Mouse (Mus musculus) kidney, postnatal 0 days (tissue): ENCODE measurements around the gene Ormdl3. TPM values are rescaled to one million over a fixed set of nuclear protein-coding genes. Genes with fewer than 3 reads are reported as not detected.

ENCODE experiments used
- ATAC-seq: fragments of 200-750 bp; cut with Nextera tagmentation; replicated peaks from 2 replicates; pipeline ENCODE4 v1.8.0; 2017; ENCODE audit warnings: low read depth, moderate number of reproducible peaks, moderate TSS enrichment, moderate library complexity; ENCODE audit not compliant: low FRiP score
- DNase-seq: peaks from one replicate; pipeline ENCODE4 v3.0.0-alpha.2; 2016; ENCODE audit warnings: low spot score
- H3K27ac ChIP-seq: fragments of 300-500 bp; sonication (generic); 2 replicates; pipeline ENCODE4 v1.5.1; 2014; ENCODE audit warnings: mild to moderate bottlenecking
- H3K27me3 ChIP-seq: fragments of 300-500 bp; sonication (generic); 2 replicates; pipeline ENCODE4 v1.6.1; 2014; ENCODE audit warnings: low read length, mixed read lengths; ENCODE audit not compliant: insufficient read depth
- H3K36me3 ChIP-seq: fragments of 300-500 bp; sonication (generic); 2 replicates; pipeline ENCODE4 v1.6.1; 2014; ENCODE audit warnings: low read length, mixed read lengths; ENCODE audit not compliant: insufficient read depth
- H3K4me1 ChIP-seq: fragments of 300-500 bp; sonication (generic); replicated peaks from 2 replicates; pipeline ENCODE4 v1.6.1; 2014; ENCODE audit warnings: antibody characterized with exemption, low read length, mixed read lengths; ENCODE audit not compliant: insufficient read depth
- H3K4me2 ChIP-seq: fragments of 300-500 bp; sonication (generic); 2 replicates; pipeline ENCODE4 v1.6.1; 2014; ENCODE audit warnings: mild to moderate bottlenecking, low read length, moderate library complexity, mixed read lengths
- H3K4me3 ChIP-seq: fragments of 300-500 bp; sonication (generic); replicated peaks from 2 replicates; pipeline ENCODE4 v1.5.1; 2014; ENCODE audit warnings: low read depth, low read length
- H3K9ac ChIP-seq: fragments of 300-500 bp; sonication (generic); 2 replicates; pipeline ENCODE4 v1.6.1; 2014; ENCODE audit warnings: low read depth, low read length
- H3K9me3 ChIP-seq: fragments of 300-500 bp; sonication (generic); replicated peaks from 2 replicates; pipeline ENCODE4 v1.6.1; 2016; ENCODE audit warnings: low read length, inconsistent platforms, mixed read lengths
- CTCF ChIP-seq: IDR thresholded peaks from 2 replicates; pipeline ENCODE4 v1.5.1; 2016; ENCODE audit warnings: antibody characterized with exemption, low read depth, mild to moderate bottlenecking, moderate library complexity
- WGBS: fragments of 180-500 bp; shearing (Covaris S2); extraction: QIAGEN DNeasy Blood & Tissue Kit; methylation state at CpG from one replicate; pipeline ENCODE4 v1.1.7; 2014; 5-methylcytosine and 5-hydroxymethylcytosine counted together
- polyA plus RNA-seq: library from polyadenylated mRNA; unstranded; fragments of >200 nt; fragmentation: Nextera tagmentation; extraction: Ambion mirVana; gene quantifications from 2 replicates; pipeline ENCODE4 v1.2.1, GENCODE M21; 2015

Ormdl3 gene
- polyA plus RNA-seq, 1 experiment from 2014 or later: 50.1 TPM

- no peaks in the 10 kb centered on the region for H3K36me3 ChIP-seq
- no peak overlapping the region for H3K4me2 ChIP-seq
- H3K27ac ChIP-seq: no peak overlapping the region
- H3K4me3 ChIP-seq: no peak overlapping the region
- DNase-seq: no peak
- no peaks in the 10 kb centered on the region for H3K27me3 ChIP-seq
- H3K9ac ChIP-seq: no peak overlapping the region
- WGBS: 81% methylated on average over 3 of the region's 3 CpGs
- no peak for ATAC-seq
- H3K9me3 ChIP-seq: no peaks in the 10 kb centered on the region
- no peaks in the 10 kb centered on the region for H3K4me1 ChIP-seq
- TF ChIP-seq CTCF: no peak
Observed at GRCm38 (mm10) chr11:98563025-98563424, 24.1 kb downstream of the Ormdl3 start.

- ATAC-seq (no peak), DNase-seq (no peak)
- Histone ChIP-seq H3K27me3 (no peaks in the 10 kb centered on the region), H3K4me2 (no peak overlapping the region), H3K9ac (no peak overlapping the region), H3K36me3 (no peaks in the 10 kb centered on the region), H3K4me1 (no peaks in the 10 kb centered on the region), H3K9me3 (no peaks in the 10 kb centered on the region), H3K27ac (no peak overlapping the region), H3K4me3 (no peak overlapping the region)
- no peak for TF ChIP-seq CTCF
- WGBS: 29% methylated on average over 7 of the region's 7 CpGs
Observed at GRCm38 (mm10) chr11:98560942-98561341, 26.2 kb downstream of the Ormdl3 start.

- 64% methylated on average over 12 of the region's 12 CpGs for WGBS
- no peak overlapping the region for H3K27ac ChIP-seq
Observed at GRCm38 (mm10) chr11:98555124-98555700, 32.0 kb downstream of the Ormdl3 start.

GRCm38 (mm10) chr11:98553966-98554365 is 33.2 kb downstream of the Ormdl3 start:
- no peak overlapping the region for H3K4me3 ChIP-seq
- DNase-seq: no peak
- 92% methylated on average over 4 of the region's 4 CpGs for WGBS
- no peak overlapping the region for H3K4me2 ChIP-seq
- no peak overlapping the region for H3K9ac ChIP-seq
- H3K9me3 ChIP-seq: no peaks in the 10 kb centered on the region
- no peak for TF ChIP-seq CTCF
- ATAC-seq: no peak
- H3K27me3 ChIP-seq: 0 out of 2 replicates have a peak, but pooled peaks cover under 1% of the 10 kb centered on the region
- no peaks in the 10 kb centered on the region for H3K36me3 ChIP-seq
- peaks cover 6% of the 10 kb centered on the region; the same call in 1 of the 2 replicates for H3K4me1 ChIP-seq
- no peak overlapping the region for H3K27ac ChIP-seq

More at GRCm38 (mm10) chr11:98555124-98555700, 32.0 kb downstream of the Ormdl3 start:
- Histone ChIP-seq H3K4me3 (no peak overlapping the region), H3K9me3 (no peaks in the 10 kb centered on the region), H3K36me3 (no peaks in the 10 kb centered on the region), H3K4me2 (no peak overlapping the region), H3K27me3 (no peaks in the 10 kb centered on the region), H3K9ac (no peak overlapping the region), H3K4me1 (peaks cover 6% of the 10 kb centered on the region; the same call in 1 of the 2 replicates)
- ATAC-seq (no peak), DNase-seq (peak; percentile 51)
- peak; percentile 66 for TF ChIP-seq CTCF

GRCm38 (mm10) chr11:98550975-98551828 is 36.0 kb downstream of the Ormdl3 start, which contains the start of gene Zpbp2:
Gene Zpbp2 (plus strand): TSS chr11:98551097.
- under 1% methylated on average over 51 of the region's 51 CpGs for WGBS
- peak; percentile 95 for DNase-seq
- ATAC-seq: peak; percentile 93

GRCm38 (mm10) chr11:98550311-98550974 is 36.7 kb downstream of the Ormdl3 start:
- WGBS: 20% methylated on average over 20 of the region's 20 CpGs
- H3K27me3 ChIP-seq: peaks cover 17% of the 10 kb centered on the region; the same call in 1 of the 2 replicates
- ATAC-seq: no peak

More at GRCm38 (mm10) chr11:98550975-98551828, 36.0 kb downstream of the Ormdl3 start, which contains the start of gene Zpbp2:
- 0 out of 2 replicates have a peak within 1 kb of the TSS, but pooled peaks have one; percentile 32 for H3K27ac ChIP-seq
- no peaks in the 10 kb centered on the region for H3K9me3 ChIP-seq
- H3K4me3 ChIP-seq: peak within 1 kb of the TSS; percentile 58
- peak within 1 kb of the TSS; percentile 80 for H3K4me2 ChIP-seq
- H3K36me3 ChIP-seq: no peaks in the 10 kb centered on the region
- H3K27me3 ChIP-seq: peaks cover 12% of the 10 kb centered on the region; the same call in 1 of the 2 replicates
- peak within 1 kb of the TSS; percentile 57 for H3K9ac ChIP-seq
- 0 out of 2 replicates have a peak, but pooled peaks have one; percentile 21 for TF ChIP-seq CTCF
- peaks cover 6% of the 10 kb centered on the region; the same call in 1 of the 2 replicates for H3K4me1 ChIP-seq

More at GRCm38 (mm10) chr11:98550311-98550974, 36.7 kb downstream of the Ormdl3 start:
- H3K4me2 ChIP-seq: peak overlapping the region; percentile 80
- TF ChIP-seq CTCF: no peak
- H3K36me3 ChIP-seq: no peaks in the 10 kb centered on the region
- peak overlapping the region; percentile 58 for H3K4me3 ChIP-seq
- H3K9me3 ChIP-seq: no peaks in the 10 kb centered on the region
- H3K4me1 ChIP-seq: peaks cover 11% of the 10 kb centered on the region; the same call in 1 of the 2 replicates
- DNase-seq: no peak
- H3K27ac ChIP-seq: no peak overlapping the region
- H3K9ac ChIP-seq: no peak overlapping the region
